ENCODE assay signal across 12 mouse cellular contexts in the genomic region with DNA sequence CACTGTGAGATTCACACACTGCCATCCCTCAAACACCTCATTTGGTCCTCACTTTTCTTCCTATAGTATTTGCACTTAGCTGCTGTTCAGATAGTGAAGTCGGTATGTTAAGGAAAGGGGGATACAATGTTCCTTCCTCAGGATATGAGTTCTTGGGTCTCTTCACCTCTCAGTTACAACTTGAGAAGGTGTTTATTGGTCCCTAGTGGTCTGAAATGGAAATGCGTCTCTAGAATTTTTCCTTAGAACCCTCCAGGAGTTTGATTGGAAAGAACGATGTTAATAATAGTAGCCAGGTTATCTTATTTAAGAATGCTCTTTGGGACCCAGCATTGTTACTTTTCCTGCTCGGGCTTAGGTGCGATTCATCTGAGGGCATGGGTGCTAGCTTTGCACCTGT. TPM values are rescaled to one million over a fixed set of nuclear protein-coding genes. Genes with fewer than 3 reads are reported as not detected.
DNase-seq lines count a peak whose midpoint lies in the region; ATAC-seq and TF ChIP-seq lines count a peak whose summit lies in the region.
"Had no signal": no experiment of that assay in that cellular context is flagged by ENCODE, and none has a peak within 500 bp of the region (broad histone marks: within the 10 kb centered on the region; RNA-seq: fewer than 3 reads in every experiment).

No protein-coding gene starts in this region.

- no peaks in the 10 kb centered on the region for H3K9me3 ChIP-seq in embryonic facial prominence, embryonic 11.5 days (replicated peaks; ENCODE audit: control insufficient read depth, low read length)
- no peaks in the 10 kb centered on the region for H3K9me3 ChIP-seq in embryonic facial prominence, embryonic 10.5 days
- H3K9me3 ChIP-seq in limb, embryonic 14.5 days (ENCODE audit: control insufficient read depth, low read length), result no peaks in the 10 kb centered on the region
- H3K9me3 ChIP-seq in limb, embryonic 10.5 days (replicated peaks), result no peaks in the 10 kb centered on the region
- H3K9me3 ChIP-seq: heart, embryonic 15.5 days; limb, embryonic 12.5 days had no signal

- no peak overlapping the region for H3K9ac ChIP-seq in embryonic facial prominence, embryonic 11.5 days (replicated peaks; ENCODE audit: low read length)
- no peak overlapping the region for H3K9ac ChIP-seq in limb, embryonic 14.5 days (ENCODE audit: low read depth, low read length, severe bottlenecking)
- H3K9ac ChIP-seq: heart, embryonic 15.5 days; limb, embryonic 12.5 days had no signal

- H3K4me2 ChIP-seq in embryonic facial prominence, embryonic 11.5 days (ENCODE audit: low read depth, low read length), result no peak overlapping the region
- H3K4me2 ChIP-seq in limb, embryonic 14.5 days (replicated peaks; ENCODE audit: low read depth, low read length, severe bottlenecking), result no peak overlapping the region
- H3K4me2 ChIP-seq: heart, embryonic 15.5 days; limb, embryonic 12.5 days had no signal

- no peak overlapping the region for H3K4me3 ChIP-seq in embryonic facial prominence, embryonic 11.5 days (ENCODE audit: low read depth, low read length)
- H3K4me3 ChIP-seq in embryonic facial prominence, embryonic 10.5 days, result no peak overlapping the region
- H3K4me3 ChIP-seq in limb, embryonic 14.5 days (replicated peaks; ENCODE audit: low read length), result no peak overlapping the region
- no peak overlapping the region for H3K4me3 ChIP-seq in limb, embryonic 10.5 days
- H3K4me3 ChIP-seq: heart, embryonic 15.5 days; limb, embryonic 12.5 days had no signal

- no peak for ATAC-seq in embryonic facial prominence, embryonic 11.5 days (replicated peaks; ENCODE audit: insufficient number of reproducible peaks, low FRiP score, low TSS enrichment, low read depth)
- 0 out of 2 replicates have a peak, but pooled peaks have one; percentile 23 for ATAC-seq in limb, embryonic 14.5 days (ENCODE audit: low FRiP score, low read depth)
- ATAC-seq: forebrain, embryonic 16.5 days had no signal

- no peak for TF ChIP-seq POLR2A in limb, embryonic 14.5 days (IDR thresholded peaks at IDR 0.05; ENCODE audit: borderline replicate concordance, extremely low read depth, insufficient read depth, insufficient read length)

- WGBS in embryonic facial prominence, embryonic 11.5 days, result 17% methylated on average over 5 of the region's 5 CpGs
- WGBS in embryonic facial prominence, embryonic 10.5 days, result 25% methylated on average over 5 of the region's 5 CpGs
- WGBS in limb, embryonic 14.5 days, result 11% methylated on average over 5 of the region's 5 CpGs
- WGBS in limb, embryonic 10.5 days, result 18% methylated on average over 5 of the region's 5 CpGs

- no peaks in the 10 kb centered on the region for H3K36me3 ChIP-seq in embryonic facial prominence, embryonic 11.5 days (replicated peaks; ENCODE audit: control insufficient read depth, insufficient read depth, low read depth, low read length)
- no peaks in the 10 kb centered on the region for H3K36me3 ChIP-seq in embryonic facial prominence, embryonic 10.5 days (replicated peaks)
- no peaks in the 10 kb centered on the region for H3K36me3 ChIP-seq in limb, embryonic 14.5 days (ENCODE audit: control insufficient read depth, insufficient read depth, low read length)
- H3K36me3 ChIP-seq in limb, embryonic 10.5 days, result no peaks in the 10 kb centered on the region
- H3K36me3 ChIP-seq: heart, embryonic 15.5 days; limb, embryonic 12.5 days had no signal

- H3K4me1 ChIP-seq in embryonic facial prominence, embryonic 11.5 days (ENCODE audit: control insufficient read depth, insufficient read depth, low read length), result no peaks in the 10 kb centered on the region
- peaks cover 80% of the 10 kb centered on the region for H3K4me1 ChIP-seq in embryonic facial prominence, embryonic 10.5 days
- peaks cover 35% of the 10 kb centered on the region for H3K4me1 ChIP-seq in limb, embryonic 14.5 days (ENCODE audit: control insufficient read depth, insufficient read depth, low read length)
- peaks cover 75% of the 10 kb centered on the region for H3K4me1 ChIP-seq in limb, embryonic 10.5 days
- H3K4me1 ChIP-seq: heart, embryonic 15.5 days had no signal

- peak; percentile 72 for DNase-seq in embryonic facial prominence, embryonic 11.5 days (ENCODE audit: low spot score)
- no peak for DNase-seq in embryonic facial prominence, embryonic 10.5 days (ENCODE audit: low spot score)
- DNase-seq in limb, embryonic 14.5 days (ENCODE audit: low spot score), result peak; percentile 60
- no peak for DNase-seq in limb, embryonic 10.5 days (ENCODE audit: low spot score)
- DNase-seq in R1 (ENCODE audit: low read depth, low spot score), result peak; percentile 39
- peak; percentile 41 for DNase-seq in mesoderm, embryonic 11.5 days (ENCODE audit: low read depth, low spot score)
- no peak for DNase-seq in gastrocnemius, adult 18-20 months (ENCODE audit: low spot score)
- DNase-seq in ovary, adult 18-20 months (ENCODE audit: low spot score), result no peak
- DNase-seq: adrenal gland, postnatal 10 days had no signal

- H3K27ac ChIP-seq in embryonic facial prominence, embryonic 11.5 days (replicated peaks; ENCODE audit: low read depth, low read length), result no peak overlapping the region
- no peak overlapping the region for H3K27ac ChIP-seq in embryonic facial prominence, embryonic 10.5 days (replicated peaks)
- no peak overlapping the region for H3K27ac ChIP-seq in limb, embryonic 14.5 days (replicated peaks; ENCODE audit: low read depth, low read length)
- H3K27ac ChIP-seq in limb, embryonic 10.5 days, result no peak overlapping the region
- H3K27ac ChIP-seq: heart, embryonic 15.5 days; limb, embryonic 12.5 days had no signal

- no peaks in the 10 kb centered on the region for H3K27me3 ChIP-seq in embryonic facial prominence, embryonic 11.5 days (ENCODE audit: control insufficient read depth, insufficient read depth, low read length)
- no peaks in the 10 kb centered on the region for H3K27me3 ChIP-seq in embryonic facial prominence, embryonic 10.5 days (replicated peaks; ENCODE audit: low read depth, poor library complexity, severe bottlenecking)
- no peaks in the 10 kb centered on the region for H3K27me3 ChIP-seq in limb, embryonic 14.5 days (ENCODE audit: control insufficient read depth, insufficient read depth, low read length)
- no peaks in the 10 kb centered on the region for H3K27me3 ChIP-seq in limb, embryonic 10.5 days (ENCODE audit: low read depth, poor library complexity, severe bottlenecking)
- H3K27me3 ChIP-seq: heart, embryonic 15.5 days; limb, embryonic 12.5 days had no signal

RNA-seq across cellular contexts. Expression of a gene that starts 24.2 kb away (rescaled TPM):
- 65.1 and 71.4 TPM in 2 replicates for polyA plus RNA-seq in embryonic facial prominence, embryonic 11.5 days (2014; fragmentation: Nextera tagmentation; extraction: Ambion mirVana)
- polyA plus RNA-seq in embryonic facial prominence, embryonic 10.5 days (2016; fragmentation: Nextera tagmentation; extraction: Ambion mirVana), result 54.8 and 55.8 TPM in 2 replicates
- 35.2 and 43.1 TPM in 2 replicates for polyA plus RNA-seq in limb, embryonic 14.5 days (2012; rRNA removed)
- 49.0 and 52.3 TPM in 2 replicates for polyA plus RNA-seq in limb, embryonic 14.5 days (2014; fragmentation: Nextera tagmentation; extraction: Ambion mirVana)
- polyA plus RNA-seq in limb, embryonic 10.5 days (2016; fragmentation: Nextera tagmentation; extraction: Ambion mirVana), result 49.4 and 53.4 TPM in 2 replicates
- total RNA-seq in gastrocnemius, adult 18-20 months (2021), result 10 to 100 TPM; 14.2 to 14.3 TPM

Comparison
In these comparisons a context has a peak if more than half of its experiments do, and no peak if none do; other contexts are left out.
1. DNase-seq: peak in embryonic facial prominence, embryonic 11.5 days (single experiment), limb, embryonic 14.5 days (single experiment), R1 (single experiment) and mesoderm, embryonic 11.5 days (single experiment); none in embryonic facial prominence, embryonic 10.5 days (single experiment), limb, embryonic 10.5 days (single experiment), gastrocnemius, adult 18-20 months (single experiment) and ovary, adult 18-20 months (single experiment).